Mouse (Mus musculus): ENCODE measurements around the gene Traf2.

Traf2 gene

GRCm38 (mm10) chr2:25541644-25542367 is 4.9 kb downstream of the Traf2 start:
- no peak for DNase-seq (ENCODE audit: low spot score)

- DNase-seq (ENCODE audit: low spot score) = no peak
Measured at GRCm38 (mm10) chr2:25540541-25540948, 6.2 kb downstream of the Traf2 start.

- DNase-seq (ENCODE audit: low spot score) = no peak
Measured at GRCm38 (mm10) chr2:25536531-25536930, 10.2 kb downstream of the Traf2 start.

GRCm38 (mm10) chr2:25534866-25535182 is 11.9 kb downstream of the Traf2 start:
- DNase-seq (ENCODE audit: low spot score) = no peak

- DNase-seq (ENCODE audit: low spot score) = no peak
Measured at GRCm38 (mm10) chr2:25534178-25534865, 12.4 kb downstream of the Traf2 start.

GRCm38 (mm10) chr2:25533707-25534106 is 13.0 kb downstream of the Traf2 start:
- no peak for DNase-seq (ENCODE audit: low spot score)

- DNase-seq (ENCODE audit: low spot score) = no peak
Measured at GRCm38 (mm10) chr2:25526510-25527302, 20.0 kb downstream of the Traf2 start.

- no peak for DNase-seq (ENCODE audit: low spot score)
Measured at GRCm38 (mm10) chr2:25509912-25510311, 36.8 kb downstream of the Traf2 start.

- no peak for DNase-seq (ENCODE audit: low spot score)
Measured at GRCm38 (mm10) chr2:25506964-25507363, 39.8 kb downstream of the Traf2 start.

- no peak for DNase-seq (ENCODE audit: low spot score)
Measured at GRCm38 (mm10) chr2:25505860-25506259, 40.9 kb downstream of the Traf2 start.

GRCm38 (mm10) chr2:25505000-25505399 is 41.7 kb downstream of the Traf2 start:
- DNase-seq (ENCODE audit: low spot score) = no peak

- no peak for DNase-seq (ENCODE audit: low spot score)
Measured at GRCm38 (mm10) chr2:25504538-25504937, 42.2 kb downstream of the Traf2 start.

GRCm38 (mm10) chr2:25502726-25503125 is 44.0 kb downstream of the Traf2 start:
- no peak for DNase-seq (ENCODE audit: low spot score)

- no peak for DNase-seq (ENCODE audit: low spot score)
Measured at GRCm38 (mm10) chr2:25501593-25502486, 44.9 kb downstream of the Traf2 start, which contains the start of gene C8g. TSS of gene C8g (minus strand) at chr2:25501719.

GRCm38 (mm10) chr2:25500576-25501405 is 45.9 kb downstream of the Traf2 start, which contains the start of gene Fbxw5:
TSS of gene Fbxw5 (plus strand) at chr2:25500750.
- DNase-seq (ENCODE audit: low spot score) = peak; percentile 28

GRCm38 (mm10) chr2:25500071-25500575 is 46.6 kb downstream of the Traf2 start:
- no peak for DNase-seq (ENCODE audit: low spot score)

- no peak for DNase-seq (ENCODE audit: low spot score)
Measured at GRCm38 (mm10) chr2:25498622-25499478, 47.9 kb downstream of the Traf2 start.

GRCm38 (mm10) chr2:25497846-25498575 is 48.7 kb downstream of the Traf2 start:
- DNase-seq (ENCODE audit: low spot score) = no peak

- no peak for DNase-seq (ENCODE audit: low spot score)
Measured at GRCm38 (mm10) chr2:25496462-25496861, 50.3 kb downstream of the Traf2 start.

All from urinary bladder, postnatal 10 days (tissue).